Mouse (Mus musculus) right cerebral cortex, postnatal 10 days (tissue): Measurements from ENCODE around the gene Pctp.

Experiments used
- DNase-seq, 2 experiments: peaks; one replicate each; pipeline ENCODE4 v3.0.0; 2021; ENCODE audit warnings: low spot score in 2 of 2

Gene Pctp

DNA sequence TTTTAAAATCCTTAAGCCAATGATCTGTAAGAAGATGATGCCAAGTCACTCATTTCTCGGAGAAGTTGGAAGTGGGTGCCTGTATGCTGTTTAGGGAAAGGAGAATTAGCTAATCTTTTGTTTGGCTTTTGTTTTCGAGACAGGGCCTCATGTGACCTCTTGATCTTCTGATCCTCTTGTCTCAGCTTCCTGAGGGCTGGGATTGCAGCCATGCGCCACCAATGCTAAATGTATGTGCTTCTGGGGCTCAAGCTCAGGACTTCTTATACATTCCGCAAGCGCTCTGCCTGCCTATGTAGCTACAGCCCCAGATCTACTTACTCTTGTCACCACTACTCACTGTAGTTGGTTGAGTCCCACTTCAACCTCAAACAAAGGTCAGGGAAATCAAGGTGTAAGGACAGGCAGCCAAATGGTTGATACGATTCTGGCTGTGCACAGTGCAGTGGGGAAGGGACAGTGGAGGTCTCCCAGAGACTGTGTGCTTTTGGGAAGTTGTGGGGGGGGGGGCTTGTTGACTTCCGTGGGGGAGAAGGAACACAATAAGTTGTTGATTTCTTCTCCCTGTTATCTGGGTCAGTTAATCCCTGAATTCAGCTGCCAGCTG, 24.8 kb downstream of the Pctp start:
- DNase-seq: no peak

DNA sequence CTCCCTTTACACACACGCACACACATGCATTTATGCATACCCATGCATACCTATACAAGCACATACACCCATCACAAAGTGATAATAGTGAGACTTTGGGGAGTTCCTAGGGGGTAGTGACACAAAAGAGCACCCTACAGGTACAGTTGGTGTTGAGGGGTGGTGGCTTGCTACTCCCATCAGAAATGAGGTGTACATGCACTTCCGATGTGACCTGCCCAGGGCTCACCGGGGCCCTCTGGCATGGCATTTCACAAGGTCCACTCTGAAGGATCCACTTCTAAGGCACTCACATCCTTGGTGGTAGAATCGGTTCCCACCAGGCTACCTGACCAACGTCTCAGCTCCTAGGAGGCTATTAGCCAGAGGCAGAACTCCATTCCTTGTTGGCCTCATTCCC, 26.3 kb downstream of the Pctp start:
- DNase-seq: no peak

DNA sequence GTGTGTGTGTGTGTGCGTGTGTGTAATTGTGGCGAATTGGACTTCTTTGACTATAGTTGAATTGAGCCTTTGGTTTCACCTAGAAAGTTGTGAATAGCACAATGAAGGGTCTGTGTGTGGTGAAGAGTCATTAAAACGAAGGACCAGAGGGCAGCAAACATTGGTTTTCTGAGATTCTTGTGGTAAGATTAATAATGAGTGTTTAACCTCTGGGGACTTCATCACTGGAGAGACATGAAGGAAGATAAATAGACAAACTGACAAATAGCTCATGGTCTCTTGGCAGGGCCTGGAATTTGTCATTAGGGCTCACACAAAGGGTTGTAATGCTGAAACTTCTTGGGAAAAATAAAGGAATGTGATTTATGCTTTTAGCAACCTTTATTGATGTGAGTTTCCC, 31.4 kb downstream of the Pctp start:
- DNase-seq: peak in 1 of 2 experiments; percentile 2

- peak in 1 of 2 experiments; percentile 0 for DNase-seq
Observed at GRCm38 (mm10) chr11:89970726-89971125, 32.0 kb downstream of the Pctp start.

GRCm38 (mm10) chr11:89969131-89969530, 33.6 kb downstream of the Pctp start:
- DNase-seq: no peak

- peak; percentile 56 to 68 for DNase-seq
Observed at GRCm38 (mm10) chr11:89950691-89951270, 51.9 kb downstream of the Pctp start.

DNA sequence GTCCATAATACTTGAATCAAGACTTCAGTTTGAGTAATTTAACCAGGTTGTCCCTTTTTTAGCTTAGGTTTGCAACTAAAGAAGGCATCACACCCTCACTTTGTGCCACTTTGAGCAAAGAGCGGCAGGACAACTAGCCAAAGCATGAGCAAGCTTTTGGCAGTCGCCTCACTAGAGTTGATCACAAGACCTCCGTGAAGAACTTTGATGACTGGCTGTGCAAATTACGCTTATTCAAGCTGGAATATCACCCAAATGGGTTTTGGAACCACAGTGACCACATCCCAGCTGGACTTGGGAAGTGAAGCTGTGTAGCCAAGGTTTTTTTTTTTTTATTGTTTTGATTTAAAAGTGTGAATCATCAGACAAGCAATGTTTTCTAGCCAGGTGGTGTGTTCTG, 54.9 kb downstream of the Pctp start:
- DNase-seq: no peak

GRCm38 (mm10) chr11:89945159-89945558, 57.5 kb downstream of the Pctp start:
- DNase-seq: no peak

DNA sequence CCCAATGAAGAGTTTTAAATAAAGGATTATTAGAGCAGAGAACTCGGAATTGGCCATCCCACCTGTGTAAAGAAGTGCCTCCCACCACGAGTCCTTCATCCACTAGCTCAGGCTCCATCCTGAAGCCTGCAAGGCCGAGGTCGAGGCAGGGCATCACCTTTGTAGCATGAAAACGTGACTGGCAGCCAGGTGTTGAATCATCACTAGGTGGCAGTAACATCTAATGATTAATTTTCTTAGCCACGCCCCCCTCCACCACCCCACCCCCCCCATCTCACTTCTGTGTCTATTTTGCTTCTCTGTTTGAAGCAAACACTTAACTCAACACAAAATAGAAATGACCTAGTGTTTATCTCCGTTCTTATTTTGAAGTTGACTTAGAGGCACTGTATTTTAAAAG, 65.5 kb downstream of the Pctp start:
- DNase-seq: no peak
